Mouse (Mus musculus): ENCODE results near the gene Sh2b2.

DNA sequence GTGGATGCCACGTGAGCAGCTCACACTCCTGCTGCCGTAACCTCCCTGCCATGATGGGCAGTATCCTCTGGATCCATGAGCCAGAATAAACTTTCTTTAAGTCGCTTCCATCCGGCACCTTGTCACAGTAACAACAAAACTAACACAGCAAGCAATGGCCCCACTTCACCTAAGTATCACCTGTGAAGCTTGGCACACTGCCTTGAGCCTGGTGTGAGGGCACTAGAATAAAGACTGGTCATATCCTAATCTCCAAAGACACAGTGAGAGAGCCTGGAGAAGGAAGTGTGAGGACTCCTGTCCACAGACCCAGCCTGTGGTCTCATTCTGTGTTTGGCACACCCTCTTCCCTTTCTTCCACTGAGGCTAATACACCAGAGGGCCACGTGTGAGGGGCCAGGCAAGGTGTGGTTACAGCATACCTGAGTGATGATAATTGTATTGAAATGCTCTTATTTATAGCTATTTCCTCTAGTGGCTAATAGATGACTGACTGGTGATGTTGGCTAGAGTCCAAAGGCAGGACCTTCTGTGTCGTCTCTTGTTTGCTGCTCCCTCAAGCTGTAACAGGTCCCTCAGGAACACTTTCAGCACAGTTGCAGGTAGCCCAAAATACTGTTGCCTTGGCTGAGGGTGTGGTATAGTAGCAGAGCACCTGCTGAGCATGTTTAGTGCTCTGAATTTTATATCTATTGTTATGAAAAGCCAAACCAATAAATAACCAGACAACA is 42.2 kb upstream of the Sh2b2 start:
- no peak for TF ChIP-seq CTCF (IDR thresholded peaks at IDR 0.05; ENCODE audit: control insufficient read depth, insufficient read depth, insufficient read length)
- no peak for TF ChIP-seq FOSL1 (IDR thresholded peaks at IDR 0.05; ENCODE audit: insufficient read depth, low read length, poor library complexity, severe bottlenecking)
- TF ChIP-seq MAX (IDR thresholded peaks at IDR 0.05) = no peak
- no peak for TF ChIP-seq USF1 (IDR thresholded peaks at IDR 0.05; ENCODE audit: low read depth)
- no peak for TF ChIP-seq CEBPB (IDR thresholded peaks at IDR 0.05; ENCODE audit: low read depth)

All from C2C12 (cell line).